Mouse (Mus musculus) limb, embryonic 12.5 days (tissue): Measurements from ENCODE around the gene Olfr108. TPM values are rescaled to one million over a fixed set of nuclear protein-coding genes. Genes with fewer than 3 reads are reported as not detected.

Source experiments
- ATAC-seq: fragments of 200-750 bp; cut with Nextera tagmentation; 2 replicates; pipeline ENCODE4 v1.8.0; 2017; ENCODE audit warnings: low read depth, moderate TSS enrichment; ENCODE audit not compliant: insufficient number of reproducible peaks, insufficient read depth, low FRiP score, low TSS enrichment
- H3K27ac ChIP-seq: fragments of 300-500 bp; sonication (generic); 2 replicates; pipeline ENCODE4 v1.5.1; 2016; ENCODE audit warnings: mild to moderate bottlenecking, moderate library complexity
- H3K27me3 ChIP-seq: fragments of 300-500 bp; sonication (generic); 2 replicates; pipeline ENCODE4 v1.6.1; 2016; ENCODE audit warnings: mild to moderate bottlenecking, moderate library complexity
- H3K36me3 ChIP-seq: fragments of 300-500 bp; sonication (generic); 2 replicates; pipeline ENCODE4 v1.6.1; 2016; ENCODE audit warnings: mild to moderate bottlenecking, moderate library complexity
- H3K4me1 ChIP-seq: fragments of 300-500 bp; sonication (generic); replicated peaks from 2 replicates; pipeline ENCODE4 v1.6.1; 2016
- H3K4me2 ChIP-seq: fragments of 300-500 bp; sonication (generic); 2 replicates; pipeline ENCODE4 v1.6.1; 2016; ENCODE audit warnings: mild to moderate bottlenecking, moderate library complexity
- H3K4me3 ChIP-seq: fragments of 300-500 bp; sonication (generic); replicated peaks from 2 replicates; pipeline ENCODE4 v1.5.1; 2016; ENCODE audit warnings: mild to moderate bottlenecking
- H3K9ac ChIP-seq: fragments of 300-500 bp; sonication (generic); replicated peaks from 2 replicates; pipeline ENCODE4 v1.6.1; 2016; ENCODE audit warnings: mild to moderate bottlenecking, moderate library complexity
- H3K9me3 ChIP-seq: fragments of 300-500 bp; sonication (generic); 2 replicates; pipeline ENCODE4 v1.6.1; 2016; ENCODE audit warnings: mild to moderate bottlenecking, moderate library complexity
- WGBS: fragments of 180-500 bp; shearing (Covaris S2); methylation state at CpG from one replicate; pipeline ENCODE4 v1.1.7; 2016; 5-methylcytosine and 5-hydroxymethylcytosine counted together
- polyA plus RNA-seq: library from polyadenylated mRNA; unstranded; fragments of >200 nt; fragmentation: Nextera tagmentation; extraction: Ambion mirVana; gene quantifications from 2 replicates; pipeline ENCODE4 v1.2.1, GENCODE M21; 2016

The Olfr108 gene
- polyA plus RNA-seq, result not detected in 2 replicates

- Histone ChIP-seq H3K36me3 (no peaks in the 10 kb centered on the region), H3K27ac (no peak within 1 kb of the TSS), H3K4me1 (no peaks in the 10 kb centered on the region), H3K9ac (no peak within 1 kb of the TSS), H3K4me2 (no peak within 1 kb of the TSS), H3K9me3 (peaks cover 5% of the 10 kb centered on the region; the same call in 1 of the 2 replicates), H3K4me3 (no peak within 1 kb of the TSS), H3K27me3 (no peaks in the 10 kb centered on the region)
- no peak for ATAC-seq
- WGBS, result 94% methylated on average over 1 of the region's 1 CpGs
Observed at GRCm38 (mm10) chr17:37445180-37445579, at the start of gene Olfr108. Olfr108 (plus strand) TSS chr17:37445480.

GRCm38 (mm10) chr17:37398926-37399325, 46.4 kb upstream of the Olfr108 start, which contains the start of gene Olfr107:
Olfr107 (plus strand) TSS chr17:37399226.
- WGBS, result 86% methylated on average over 3 of the region's 3 CpGs
- Histone ChIP-seq H3K27ac (no peak within 1 kb of the TSS), H3K27me3 (no peaks in the 10 kb centered on the region), H3K4me3 (no peak within 1 kb of the TSS), H3K4me2 (no peak within 1 kb of the TSS), H3K9me3 (no peaks in the 10 kb centered on the region), H3K9ac (no peak within 1 kb of the TSS), H3K36me3 (no peaks in the 10 kb centered on the region), H3K4me1 (no peaks in the 10 kb centered on the region)
- no peak for ATAC-seq

- Histone ChIP-seq H3K27me3 (no peaks in the 10 kb centered on the region), H3K4me2 (no peak overlapping the region), H3K36me3 (no peaks in the 10 kb centered on the region), H3K27ac (no peak overlapping the region), H3K4me1 (no peaks in the 10 kb centered on the region), H3K4me3 (no peak overlapping the region), H3K9ac (no peak overlapping the region), H3K9me3 (0 out of 2 replicates have a peak, but pooled peaks cover 5% of the 10 kb centered on the region)
- no peak for ATAC-seq
Observed at GRCm38 (mm10) chr17:37413380-37413779, 31.9 kb upstream of the Olfr108 start.

GRCm38 (mm10) chr17:37458616-37459015, 13.3 kb downstream of the Olfr108 start, which contains the start of gene Olfr109:
Olfr109 (plus strand) TSS chr17:37458916.
- Histone ChIP-seq H3K9ac (no peak within 1 kb of the TSS), H3K4me1 (no peaks in the 10 kb centered on the region), H3K27me3 (no peaks in the 10 kb centered on the region), H3K36me3 (no peaks in the 10 kb centered on the region), H3K4me2 (no peak within 1 kb of the TSS), H3K27ac (no peak within 1 kb of the TSS), H3K9me3 (no peaks in the 10 kb centered on the region), H3K4me3 (no peak within 1 kb of the TSS)
- ATAC-seq, result no peak
- WGBS, result 88% methylated on average over 1 of the region's 1 CpGs

- no peak within 1 kb of the TSS for H3K27ac ChIP-seq
Observed at GRCm38 (mm10) chr17:37483452-37483851, 38.2 kb downstream of the Olfr108 start, which contains the start of gene H2-M2. H2-M2 (minus strand) TSS chr17:37483552.

GRCm38 (mm10) chr17:37491930-37492518, 46.7 kb downstream of the Olfr108 start, which contains the start of gene Olfr110:
Olfr110 (plus strand) TSS chr17:37492468.
- Histone ChIP-seq H3K4me1 (no peaks in the 10 kb centered on the region), H3K27ac (no peak within 1 kb of the TSS), H3K4me2 (no peak within 1 kb of the TSS), H3K9me3 (no peaks in the 10 kb centered on the region), H3K4me3 (no peak within 1 kb of the TSS), H3K36me3 (no peaks in the 10 kb centered on the region), H3K9ac (no peak within 1 kb of the TSS), H3K27me3 (no peaks in the 10 kb centered on the region)
- 43% methylated on average over 1 of the region's 1 CpGs for WGBS
- ATAC-seq, result no peak

More at GRCm38 (mm10) chr17:37483452-37483851, 38.2 kb downstream of the Olfr108 start, which contains the start of gene H2-M2:
- Histone ChIP-seq H3K9ac (no peak within 1 kb of the TSS), H3K4me3 (no peak within 1 kb of the TSS), H3K4me2 (no peak within 1 kb of the TSS), H3K9me3 (peaks cover 11% of the 10 kb centered on the region; the same call in 1 of the 2 replicates), H3K36me3 (no peaks in the 10 kb centered on the region), H3K4me1 (no peaks in the 10 kb centered on the region), H3K27me3 (no peaks in the 10 kb centered on the region)
- no peak for ATAC-seq
- WGBS, result 82% methylated on average over 2 of the region's 2 CpGs

Other genes with a start within 250 kb of the Olfr108 start
- not detected in 2 replicates for gene Olfr94, start 244.5 kb upstream of the Olfr108 start, polyA plus RNA-seq
- gene Olfr95, start 232.4 kb upstream of the Olfr108 start, polyA plus RNA-seq, result not detected in 2 replicates
- gene Olfr96, start 225.3 kb upstream of the Olfr108 start, polyA plus RNA-seq, result not detected in 2 replicates
- not detected in 2 replicates for gene Olfr97, start 208.2 kb upstream of the Olfr108 start, polyA plus RNA-seq
- not detected in 2 replicates for gene Olfr98, start 181.7 kb upstream of the Olfr108 start, polyA plus RNA-seq
- 1.6 and 1.8 TPM in 2 replicates for gene H2-M3, start 175.3 kb upstream of the Olfr108 start, polyA plus RNA-seq
- not detected in 2 replicates for gene Olfr99, start 162.0 kb upstream of the Olfr108 start, polyA plus RNA-seq
- not detected in 2 replicates for gene Olfr101, start 141.2 kb upstream of the Olfr108 start, polyA plus RNA-seq
- gene Olfr102, start 128.4 kb upstream of the Olfr108 start, polyA plus RNA-seq, result not detected in 2 replicates
- gene Olfr103, start 105.8 kb upstream of the Olfr108 start, polyA plus RNA-seq, result not detected in 2 replicates
- gene Olfr104-ps, start 85.9 kb upstream of the Olfr108 start, polyA plus RNA-seq, result not detected in 2 replicates
- gene Olfr105-ps, start 66.4 kb upstream of the Olfr108 start, polyA plus RNA-seq, result not detected in 2 replicates
- not detected in 2 replicates for gene Olfr106-ps, start 55.1 kb upstream of the Olfr108 start, polyA plus RNA-seq
- not detected in 2 replicates for gene Olfr107, start 46.3 kb upstream of the Olfr108 start, polyA plus RNA-seq
- not detected in 2 replicates for gene Olfr109, start 13.4 kb downstream of the Olfr108 start, polyA plus RNA-seq
- not detected in 2 replicates for gene H2-M2, start 38.1 kb downstream of the Olfr108 start, polyA plus RNA-seq
- gene Olfr110, start 47.0 kb downstream of the Olfr108 start, polyA plus RNA-seq, result not detected in 2 replicates
- not detected in 2 replicates for gene Olfr111, start 62.5 kb downstream of the Olfr108 start, polyA plus RNA-seq
- not detected in 2 replicates for gene Olfr112, start 124.0 kb downstream of the Olfr108 start, polyA plus RNA-seq
- gene Olfr113, start 132.2 kb downstream of the Olfr108 start, polyA plus RNA-seq, result not detected in 2 replicates
- gene Olfr114, start 147.3 kb downstream of the Olfr108 start, polyA plus RNA-seq, result not detected in 2 replicates
- not detected in 2 replicates for gene Olfr115, start 181.6 kb downstream of the Olfr108 start, polyA plus RNA-seq
- not detected in 2 replicates for gene Olfr116, start 181.7 kb downstream of the Olfr108 start, polyA plus RNA-seq
- not detected in 2 replicates for gene Olfr117, start 218.3 kb downstream of the Olfr108 start, polyA plus RNA-seq
- gene Olfr118, start 221.5 kb downstream of the Olfr108 start, polyA plus RNA-seq, result not detected in 2 replicates